Mouse (Mus musculus): ENCODE measurements around the gene Pagr1b. TPM values are rescaled to one million over a fixed set of nuclear protein-coding genes. Genes with fewer than 3 reads are reported as not detected.

The Pagr1b gene
- 0.31 and 0.38 TPM in 2 replicates for polyA plus RNA-seq (2014; fragmentation: Nextera tagmentation; extraction: Ambion mirVana)

- no peak for ATAC-seq (ENCODE audit: low FRiP score, low TSS enrichment)
Observed at GRCm38 (mm10) chr7:127016481-127016485, at the start of gene Pagr1b. Pagr1b (minus strand) TSS chr7:127016484.

GRCm38 (mm10) chr7:127065538-127065937 lies 49.3 kb upstream of the Pagr1b start:
- Histone ChIP-seq H3K9ac (ENCODE audit: low read depth, low read length) (no peak overlapping the region), H3K4me3 (ENCODE audit: low read length) (no peak overlapping the region), H3K9me3 (ENCODE audit: control insufficient read depth, low read length) (no peaks in the 10 kb centered on the region), H3K4me1 (ENCODE audit: control insufficient read depth, insufficient read depth, low read length) (no peaks in the 10 kb centered on the region), H3K27me3 (ENCODE audit: control insufficient read depth, insufficient read depth, low read length) (no peaks in the 10 kb centered on the region), H3K4me2 (replicated peaks; ENCODE audit: low read depth, low read length) (no peak overlapping the region), H3K27ac (ENCODE audit: low read depth, low read length) (no peak overlapping the region), H3K36me3 (ENCODE audit: control insufficient read depth, insufficient read depth, low read length) (no peaks in the 10 kb centered on the region)
- 88% methylated on average over 6 of the region's 6 CpGs for WGBS
- no peak for ATAC-seq (ENCODE audit: low FRiP score, low TSS enrichment)

More at GRCm38 (mm10) chr7:127016481-127016485, at the start of gene Pagr1b:
- Histone ChIP-seq H3K9me3 (ENCODE audit: control insufficient read depth, low read length) (no peaks in the 10 kb centered on the region), H3K36me3 (ENCODE audit: control insufficient read depth, insufficient read depth, low read length) (peaks cover 17% of the 10 kb centered on the region), H3K27me3 (ENCODE audit: control insufficient read depth, insufficient read depth, low read length) (no peaks in the 10 kb centered on the region), H3K27ac (ENCODE audit: low read depth, low read length) (peak within 1 kb of the TSS; percentile 82), H3K4me3 (ENCODE audit: low read length) (peak within 1 kb of the TSS; percentile 53), H3K4me1 (ENCODE audit: control insufficient read depth, insufficient read depth, low read length) (peaks cover 46% of the 10 kb centered on the region), H3K9ac (ENCODE audit: low read depth, low read length) (peak within 1 kb of the TSS; percentile 70), H3K4me2 (replicated peaks; ENCODE audit: low read depth, low read length) (peak within 1 kb of the TSS; percentile 75)

- Histone ChIP-seq H3K4me1 (ENCODE audit: control insufficient read depth, insufficient read depth, low read length) (no peaks in the 10 kb centered on the region), H3K36me3 (ENCODE audit: control insufficient read depth, insufficient read depth, low read length) (no peaks in the 10 kb centered on the region), H3K4me2 (replicated peaks; ENCODE audit: low read depth, low read length) (no peak overlapping the region), H3K9ac (ENCODE audit: low read depth, low read length) (no peak overlapping the region), H3K9me3 (ENCODE audit: control insufficient read depth, low read length) (no peaks in the 10 kb centered on the region), H3K27ac (ENCODE audit: low read depth, low read length) (no peak overlapping the region), H3K27me3 (ENCODE audit: control insufficient read depth, insufficient read depth, low read length) (no peaks in the 10 kb centered on the region), H3K4me3 (ENCODE audit: low read length) (no peak overlapping the region)
- 70% methylated on average over 5 of the region's 5 CpGs for WGBS
- ATAC-seq (ENCODE audit: low FRiP score, low TSS enrichment) = no peak
Observed at GRCm38 (mm10) chr7:127055026-127055585, 38.8 kb upstream of the Pagr1b start.

- H3K4me3 ChIP-seq (ENCODE audit: low read length) = peak within 1 kb of the TSS; percentile 96
- ATAC-seq (ENCODE audit: low FRiP score, low TSS enrichment) = peak; percentile 94
- peak within 1 kb of the TSS; percentile 81 for H3K4me2 ChIP-seq (replicated peaks; ENCODE audit: low read depth, low read length)
- under 1% methylated on average over 50 of the region's 53 CpGs for WGBS
- H3K4me1 ChIP-seq (ENCODE audit: control insufficient read depth, insufficient read depth, low read length) = peaks cover 14% of the 10 kb centered on the region; the same call in 1 of the 2 replicates
- H3K27ac ChIP-seq (ENCODE audit: low read depth, low read length) = peak within 1 kb of the TSS; percentile 62
- no peaks in the 10 kb centered on the region for H3K9me3 ChIP-seq (ENCODE audit: control insufficient read depth, low read length)
- peaks cover 12% of the 10 kb centered on the region; the same call in 1 of the 2 replicates for H3K36me3 ChIP-seq (ENCODE audit: control insufficient read depth, insufficient read depth, low read length)
- no peaks in the 10 kb centered on the region for H3K27me3 ChIP-seq (ENCODE audit: control insufficient read depth, insufficient read depth, low read length)
- peak within 1 kb of the TSS; percentile 93 for H3K9ac ChIP-seq (ENCODE audit: low read depth, low read length)
Observed at GRCm38 (mm10) chr7:127041851-127042672, 25.8 kb upstream of the Pagr1b start, which contains the start of gene Kif22. Kif22 (minus strand) TSS chr7:127042471.

- Histone ChIP-seq H3K9me3 (ENCODE audit: control insufficient read depth, low read length) (no peaks in the 10 kb centered on the region), H3K27ac (ENCODE audit: low read depth, low read length) (no peak overlapping the region), H3K9ac (ENCODE audit: low read depth, low read length) (no peak overlapping the region), H3K36me3 (ENCODE audit: control insufficient read depth, insufficient read depth, low read length) (peaks cover 81% of the 10 kb centered on the region), H3K27me3 (ENCODE audit: control insufficient read depth, insufficient read depth, low read length) (no peaks in the 10 kb centered on the region), H3K4me2 (replicated peaks; ENCODE audit: low read depth, low read length) (no peak overlapping the region), H3K4me3 (ENCODE audit: low read length) (no peak overlapping the region), H3K4me1 (ENCODE audit: control insufficient read depth, insufficient read depth, low read length) (peaks cover 7% of the 10 kb centered on the region; the same call in 1 of the 2 replicates)
- 76% methylated on average over 1 of the region's 1 CpGs for WGBS
- no peak for ATAC-seq (ENCODE audit: low FRiP score, low TSS enrichment)
Observed at GRCm38 (mm10) chr7:127031244-127031643, 15.0 kb upstream of the Pagr1b start.

- H3K36me3 ChIP-seq (ENCODE audit: control insufficient read depth, insufficient read depth, low read length) = peaks cover 73% of the 10 kb centered on the region
- no peak for ATAC-seq (ENCODE audit: low FRiP score, low TSS enrichment)
- WGBS = 89% methylated on average over 1 of the region's 1 CpGs
Observed at GRCm38 (mm10) chr7:127030172-127030571, 13.9 kb upstream of the Pagr1b start.

GRCm38 (mm10) chr7:127027885-127028284 lies 11.6 kb upstream of the Pagr1b start:
- peak overlapping the region; percentile 96 for H3K9ac ChIP-seq (ENCODE audit: low read depth, low read length)
- H3K36me3 ChIP-seq (ENCODE audit: control insufficient read depth, insufficient read depth, low read length) = peaks cover 70% of the 10 kb centered on the region
- H3K27ac ChIP-seq (ENCODE audit: low read depth, low read length) = peak overlapping the region; percentile 90
- H3K4me3 ChIP-seq (ENCODE audit: low read length) = peak overlapping the region; percentile 94
- peak overlapping the region; percentile 87 for H3K4me2 ChIP-seq (replicated peaks; ENCODE audit: low read depth, low read length)
- ATAC-seq (ENCODE audit: low FRiP score, low TSS enrichment) = 0 out of 2 replicates have a peak, but pooled peaks have one; percentile 0
- no peaks in the 10 kb centered on the region for H3K9me3 ChIP-seq (ENCODE audit: control insufficient read depth, low read length)
- WGBS = 72% methylated on average over 8 of the region's 8 CpGs
- H3K27me3 ChIP-seq (ENCODE audit: control insufficient read depth, insufficient read depth, low read length) = no peaks in the 10 kb centered on the region
- H3K4me1 ChIP-seq (ENCODE audit: control insufficient read depth, insufficient read depth, low read length) = peaks cover 24% of the 10 kb centered on the region

More at GRCm38 (mm10) chr7:127030172-127030571, 13.9 kb upstream of the Pagr1b start:
- Histone ChIP-seq H3K4me1 (ENCODE audit: control insufficient read depth, insufficient read depth, low read length) (peaks cover 7% of the 10 kb centered on the region; the same call in 1 of the 2 replicates), H3K9me3 (ENCODE audit: control insufficient read depth, low read length) (no peaks in the 10 kb centered on the region), H3K27ac (ENCODE audit: low read depth, low read length) (no peak overlapping the region), H3K4me3 (ENCODE audit: low read length) (no peak overlapping the region), H3K4me2 (replicated peaks; ENCODE audit: low read depth, low read length) (no peak overlapping the region), H3K9ac (ENCODE audit: low read depth, low read length) (no peak overlapping the region), H3K27me3 (ENCODE audit: control insufficient read depth, insufficient read depth, low read length) (no peaks in the 10 kb centered on the region)

GRCm38 (mm10) chr7:127026984-127027726 lies 10.9 kb upstream of the Pagr1b start, which contains the start of gene Maz:
Maz (minus strand) TSS chr7:127027037.
- H3K4me2 ChIP-seq (replicated peaks; ENCODE audit: low read depth, low read length) = peak within 1 kb of the TSS; percentile 87
- H3K9me3 ChIP-seq (ENCODE audit: control insufficient read depth, low read length) = no peaks in the 10 kb centered on the region
- H3K4me1 ChIP-seq (ENCODE audit: control insufficient read depth, insufficient read depth, low read length) = peaks cover 31% of the 10 kb centered on the region
- peak; percentile 93 for ATAC-seq (ENCODE audit: low FRiP score, low TSS enrichment)
- H3K27me3 ChIP-seq (ENCODE audit: control insufficient read depth, insufficient read depth, low read length) = no peaks in the 10 kb centered on the region
- peak within 1 kb of the TSS; percentile 99 for H3K27ac ChIP-seq (ENCODE audit: low read depth, low read length)
- H3K9ac ChIP-seq (ENCODE audit: low read depth, low read length) = peak within 1 kb of the TSS; percentile 96
- under 1% methylated on average over 42 of the region's 63 CpGs for WGBS
- H3K4me3 ChIP-seq (ENCODE audit: low read length) = peak within 1 kb of the TSS; percentile 94
- H3K36me3 ChIP-seq (ENCODE audit: control insufficient read depth, insufficient read depth, low read length) = peaks cover 70% of the 10 kb centered on the region

- ATAC-seq (ENCODE audit: low FRiP score, low TSS enrichment) = no peak; the same call in 1 of the 2 replicates
- peak overlapping the region; percentile 94 for H3K4me3 ChIP-seq (ENCODE audit: low read length)
- H3K9me3 ChIP-seq (ENCODE audit: control insufficient read depth, low read length) = no peaks in the 10 kb centered on the region
- H3K4me2 ChIP-seq (replicated peaks; ENCODE audit: low read depth, low read length) = peak overlapping the region; percentile 87
- 3% methylated on average over 15 of the region's 48 CpGs for WGBS
- H3K36me3 ChIP-seq (ENCODE audit: control insufficient read depth, insufficient read depth, low read length) = peaks cover 69% of the 10 kb centered on the region
- H3K9ac ChIP-seq (ENCODE audit: low read depth, low read length) = peak overlapping the region; percentile 96
- peak overlapping the region; percentile 99; the same call in 1 of the 2 replicates for H3K27ac ChIP-seq (ENCODE audit: low read depth, low read length)
- peaks cover 36% of the 10 kb centered on the region for H3K4me1 ChIP-seq (ENCODE audit: control insufficient read depth, insufficient read depth, low read length)
- H3K27me3 ChIP-seq (ENCODE audit: control insufficient read depth, insufficient read depth, low read length) = no peaks in the 10 kb centered on the region
Observed at GRCm38 (mm10) chr7:127026616-127026983, 10.3 kb upstream of the Pagr1b start.

All from kidney, embryonic 14.5 days (tissue).